In the genomic region with DNA sequence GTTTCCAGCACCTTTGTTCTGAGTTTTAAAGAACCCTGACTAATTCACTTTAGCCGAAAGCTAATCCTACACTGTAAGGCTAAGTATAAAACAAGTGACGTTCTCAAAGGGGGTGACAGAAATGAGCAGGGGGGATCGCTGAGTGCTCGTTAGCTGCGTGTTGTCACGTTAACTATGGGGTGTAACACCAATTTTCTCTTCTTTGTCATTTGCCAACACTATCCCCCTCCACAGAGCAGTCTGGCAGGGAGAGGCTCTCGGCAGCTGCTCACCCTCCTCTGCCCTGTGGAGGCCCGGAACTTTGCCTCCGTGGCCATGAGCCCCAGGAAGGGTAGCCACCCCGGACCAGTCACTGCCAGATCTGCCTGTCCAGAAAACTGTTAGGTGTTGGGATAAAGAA, we compare ENCODE assay signal across 21 mouse cellular contexts. TPM values are rescaled to one million over a fixed set of nuclear protein-coding genes. Genes with fewer than 3 reads are reported as not detected.
"Had no signal": no experiment of that assay in that cellular context is flagged by ENCODE, and none has a peak within 500 bp of the region (broad histone marks: within the 10 kb centered on the region; RNA-seq: fewer than 3 reads in every experiment).

No protein-coding gene starts in this region.

- H3K4me3 ChIP-seq: limb, embryonic 12.5 days; liver, embryonic 13.5 days; lung, embryonic 15.5 days; myocyte; neural tube, embryonic 15.5 days had no signal

- H3K27ac ChIP-seq: limb, embryonic 12.5 days; liver, embryonic 13.5 days; lung, embryonic 15.5 days; macrophage; neural tube, embryonic 15.5 days had no signal

- H3K9ac ChIP-seq: limb, embryonic 12.5 days; liver, embryonic 13.5 days; liver, postnatal 0 days; lung, embryonic 15.5 days; neural tube, embryonic 15.5 days had no signal

- ATAC-seq: liver, postnatal 0 days had no signal

- H3K9me3 ChIP-seq: limb, embryonic 12.5 days; liver, embryonic 13.5 days; lung, embryonic 15.5 days; megakaryocyte, embryonic 14.5 days; neural tube, embryonic 15.5 days had no signal

- H3K4me2 ChIP-seq: limb, embryonic 12.5 days; liver, embryonic 13.5 days; lung, embryonic 15.5 days; midbrain, embryonic 11.5 days; neural tube, embryonic 15.5 days had no signal

- H3K36me3 ChIP-seq: limb, embryonic 12.5 days; liver, embryonic 13.5 days; lung, embryonic 15.5 days; neural tube, embryonic 15.5 days had no signal

- DNase-seq: kidney, adult 2 months; kidney, postnatal 36 days; layer of hippocampus, adult 9-11 months; layer of hippocampus, postnatal 36 days; liver; liver, embryonic 13.5 days; liver, postnatal 0 days; lung, postnatal 14 days; right cerebral cortex, postnatal 4 days; spleen, adult 18-20 months; thymus, adult 18-20 months; thymus, postnatal 14 days had no signal

- H3K4me1 ChIP-seq: liver, embryonic 13.5 days; lung, embryonic 15.5 days; megakaryocyte, embryonic 14.5 days; neural tube, embryonic 15.5 days had no signal

RNA-seq across cellular contexts. Expression of gene Spaca7, which starts 7.3 kb away (rescaled TPM):
- polyA plus RNA-seq: limb, embryonic 12.5 days; liver, embryonic 13.5 days; liver, postnatal 0 days; lung, embryonic 15.5 days; macrophage; midbrain, embryonic 11.5 days; myocyte; neural tube, embryonic 11.5 days; neural tube, embryonic 15.5 days; stomach, embryonic 14.5 days had no signal
